Mouse (Mus musculus): ENCODE measurements around the gene Fam184a.
"Not testable (repeated sequence)": the region's sequence is repeated elsewhere in the genome, so short reads cannot be mapped to it uniquely, and the experiment has no call there.

Gene Fam184a

GRCm38 (mm10) chr10:53688952-53689584 lies 61.9 kb downstream of the Fam184a start:
- no peak for DNase-seq

- DNase-seq: no peak
These were observed 62.4 kb downstream of the Fam184a start for GRCm38 (mm10) chr10:53688533-53688932.

- DNase-seq: no peak
These were observed 63.0 kb downstream of the Fam184a start for GRCm38 (mm10) chr10:53687888-53688287.

- no peak for DNase-seq
These were observed 65.1 kb downstream of the Fam184a start for GRCm38 (mm10) chr10:53685806-53686205.

DNA sequence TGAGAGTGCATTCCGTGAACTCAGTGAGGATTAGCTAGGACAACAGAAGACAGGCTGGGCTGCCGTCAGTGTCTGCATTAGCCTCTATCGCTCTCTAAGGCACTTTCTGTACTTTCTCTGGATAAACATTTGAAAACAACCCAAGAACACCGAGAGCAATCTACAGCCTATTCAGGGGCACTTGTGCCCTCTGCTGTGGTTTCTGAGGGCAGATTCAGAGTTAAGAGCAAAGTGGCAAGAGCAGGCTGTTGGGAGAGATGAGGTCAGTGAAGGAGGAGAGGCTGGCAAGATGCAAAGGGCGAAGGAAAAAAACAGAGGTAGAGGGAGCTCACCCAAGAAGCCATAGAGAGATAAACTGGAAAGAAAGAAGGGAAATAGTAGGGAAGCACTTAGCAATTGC lies 67.7 kb downstream of the Fam184a start:
- no peak for DNase-seq

GRCm38 (mm10) chr10:53679690-53680557 lies 71.0 kb downstream of the Fam184a start:
- DNase-seq: no peak

- DNase-seq: no peak
These were observed 89.1 kb downstream of the Fam184a start for GRCm38 (mm10) chr10:53661788-53662187.

DNA sequence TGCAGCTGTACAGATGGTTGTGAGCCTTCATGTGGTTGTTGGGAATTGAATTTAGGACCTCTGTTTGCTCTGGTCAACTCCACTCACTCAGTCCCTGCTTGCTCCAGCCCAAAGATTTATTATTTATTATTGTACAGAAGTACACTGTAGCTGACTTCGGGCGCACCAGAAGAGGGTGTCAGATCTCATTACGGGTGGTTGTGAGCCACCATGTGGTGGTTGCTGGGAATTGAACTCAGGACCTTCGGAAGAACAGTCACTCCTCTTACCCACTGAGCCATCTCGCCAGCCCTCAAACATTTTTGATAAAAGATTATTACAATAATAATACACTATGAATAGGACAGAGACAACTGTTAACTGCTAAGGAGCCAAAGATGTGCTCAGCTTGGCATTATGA lies 96.7 kb downstream of the Fam184a start:
- DNase-seq: peak in 1 of 2 experiments; percentile 13

GRCm38 (mm10) chr10:53650683-53651082 lies 100.2 kb downstream of the Fam184a start:
- DNase-seq: no peak

DNA sequence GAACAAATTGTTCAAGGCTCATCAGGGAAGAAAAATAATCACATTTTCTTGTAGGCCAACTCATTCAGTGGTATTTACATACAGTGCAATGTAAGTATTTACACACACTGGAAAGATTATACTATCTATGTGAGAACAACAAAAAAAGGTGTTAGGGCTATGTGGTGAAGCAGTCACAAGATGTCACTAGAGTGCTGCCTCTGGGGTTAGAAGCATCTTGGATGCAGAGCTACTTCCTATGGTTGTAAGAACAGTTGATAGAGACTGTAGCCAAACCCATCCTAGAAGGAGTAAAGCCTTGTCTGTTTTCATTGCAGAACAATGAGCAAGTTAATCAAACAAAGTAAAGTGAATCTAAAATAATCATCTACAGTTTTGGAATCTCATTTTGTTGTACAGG lies 109.4 kb downstream of the Fam184a start:
- DNase-seq: peak; percentile 27 to 29

- no peak for DNase-seq
These were observed 115.5 kb downstream of the Fam184a start for GRCm38 (mm10) chr10:53635246-53635971.

GRCm38 (mm10) chr10:53634160-53634559 lies 116.8 kb downstream of the Fam184a start:
- no peak for DNase-seq

DNA sequence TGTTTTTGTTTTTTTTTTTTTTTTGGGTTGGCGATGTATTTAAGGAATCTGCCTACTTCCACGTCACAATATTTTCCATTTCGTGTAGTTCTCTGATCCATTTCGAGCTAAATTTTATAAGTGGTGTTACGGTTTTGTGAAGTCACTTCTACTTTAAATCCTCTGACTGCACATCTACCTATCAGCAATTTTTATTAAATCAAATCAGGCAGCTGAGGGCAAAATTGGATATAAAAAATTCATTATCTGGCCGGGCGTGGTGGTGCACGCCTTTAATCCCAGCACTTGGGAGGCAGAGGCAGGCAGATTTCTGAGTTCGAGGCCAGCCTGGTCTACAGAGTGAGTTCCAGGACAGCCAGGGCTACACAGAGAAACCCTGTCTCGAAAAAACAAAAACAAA lies 120.6 kb downstream of the Fam184a start, which contains the start of gene Mcm9:
Gene Mcm9, minus strand, starts transcription at position 101 of the 400 bp plus-strand sequence.
- DNase-seq: not testable (repeated sequence)

DNA sequence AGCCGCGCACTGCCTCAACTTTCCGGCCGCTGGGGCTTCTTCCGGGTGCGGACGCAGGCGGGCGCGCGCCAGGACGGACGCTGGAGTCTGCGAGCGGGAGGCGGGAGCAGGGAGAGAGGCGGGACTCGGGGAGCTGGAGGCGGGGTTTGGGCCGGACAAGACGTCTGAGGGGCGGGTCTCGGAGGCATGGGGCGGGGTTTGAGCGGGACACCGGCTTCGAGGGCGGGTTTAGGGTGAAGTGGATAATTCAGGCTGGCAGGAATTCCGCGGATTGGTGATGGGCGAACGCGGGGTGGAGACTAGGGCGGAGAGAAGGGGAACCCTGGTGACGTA lies 121.0 kb downstream of the Fam184a start:
- peak; percentile 95 for DNase-seq

DNA sequence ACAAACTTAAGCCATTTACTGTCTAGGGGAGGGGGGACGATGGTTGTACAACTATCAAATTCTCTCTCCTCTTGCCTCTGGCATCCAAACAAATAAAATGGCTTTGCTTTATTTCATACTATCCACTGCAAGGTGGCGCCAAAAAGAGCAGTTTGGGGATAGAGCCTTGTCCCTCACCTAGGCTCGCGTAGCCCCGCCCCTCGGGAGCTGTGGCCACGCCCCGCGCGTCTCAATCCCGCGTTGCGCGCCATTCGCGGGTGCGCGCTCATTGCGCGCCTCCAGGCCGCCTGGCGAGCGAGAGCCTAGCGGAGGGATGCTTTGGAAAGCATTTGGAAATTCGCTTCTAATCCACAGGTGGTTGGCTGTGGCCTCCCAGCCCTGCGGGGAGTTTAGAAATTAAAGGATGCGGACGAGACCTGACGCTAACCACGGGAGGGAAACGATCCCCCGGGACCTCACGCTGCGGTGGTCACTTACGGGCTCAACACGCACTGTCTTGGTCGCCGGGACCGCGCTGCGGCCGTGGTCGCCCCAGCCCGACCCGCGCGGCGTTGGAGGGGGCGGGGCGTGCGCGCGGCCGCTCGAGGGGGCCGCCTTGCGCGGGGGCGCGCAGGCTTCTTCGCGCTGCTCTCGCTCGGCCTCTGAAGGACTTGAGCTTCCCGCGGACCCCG lies 121.5 kb downstream of the Fam184a start:
- peak; percentile 96 for DNase-seq

- DNase-seq: no peak
These were observed 134.9 kb downstream of the Fam184a start for GRCm38 (mm10) chr10:53615850-53616616.

- DNase-seq: no peak
These were observed 137.0 kb downstream of the Fam184a start for GRCm38 (mm10) chr10:53613955-53614354.

DNA sequence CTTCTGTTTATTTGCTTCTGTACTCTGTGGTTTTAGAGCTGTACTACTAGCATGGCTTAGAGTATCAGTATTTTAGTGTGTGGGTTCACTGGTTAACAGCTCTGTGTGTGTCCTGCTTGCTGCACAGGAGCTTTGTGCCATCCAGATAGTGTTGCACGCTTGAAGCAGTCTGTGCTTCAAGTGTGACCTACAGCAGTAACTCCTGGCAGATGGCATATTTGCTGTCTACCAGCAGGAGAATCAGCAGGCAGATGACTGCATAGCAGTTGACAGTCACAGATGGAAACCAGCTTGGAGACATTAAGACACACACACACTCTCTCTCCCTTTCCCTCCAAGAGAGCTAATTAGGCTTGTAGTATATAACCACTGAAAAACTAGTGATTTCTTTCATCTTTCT lies 138.8 kb downstream of the Fam184a start:
- DNase-seq: no peak

- DNase-seq: no peak
These were observed 142.6 kb downstream of the Fam184a start for GRCm38 (mm10) chr10:53608274-53608673.

DNA sequence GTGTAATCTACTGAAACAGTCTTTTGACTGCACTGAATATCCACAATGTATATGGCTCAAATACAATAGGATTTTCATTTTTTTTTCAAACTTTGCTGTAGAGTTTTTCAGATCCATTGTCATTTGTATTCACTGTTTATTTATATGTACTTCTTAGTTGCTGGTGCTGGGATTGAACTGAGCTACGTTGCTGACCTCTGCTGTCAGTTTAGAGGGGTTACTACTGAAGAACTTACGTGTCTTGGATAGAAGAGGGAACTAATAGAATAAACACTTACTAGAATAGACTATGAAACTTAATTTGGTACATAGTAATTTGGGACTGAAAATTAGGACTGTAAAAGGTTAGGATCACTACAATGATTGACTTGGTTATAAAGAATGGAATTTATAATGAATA lies 145.6 kb downstream of the Fam184a start:
- DNase-seq: no peak

DNA sequence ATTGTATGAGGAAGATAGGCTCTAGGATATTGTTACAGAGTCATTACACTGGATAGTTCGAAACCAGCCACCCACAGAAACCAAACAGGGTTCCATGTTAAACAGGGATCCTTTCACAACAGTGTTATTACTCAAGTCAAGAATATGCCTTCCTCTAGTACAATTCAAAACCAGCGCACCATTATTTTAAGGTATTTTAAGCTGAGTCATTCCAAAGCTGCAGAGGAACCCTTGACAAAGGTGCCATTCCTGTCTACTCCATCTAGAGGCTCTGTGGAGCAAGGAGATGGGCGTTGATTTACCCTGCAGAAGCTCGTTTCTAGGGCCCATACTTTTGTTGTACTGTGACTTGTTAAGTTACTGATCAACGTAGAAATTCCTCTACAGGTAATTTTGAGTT lies 152.1 kb downstream of the Fam184a start:
- peak; percentile 3 to 6 for DNase-seq
